In the genomic region with DNA sequence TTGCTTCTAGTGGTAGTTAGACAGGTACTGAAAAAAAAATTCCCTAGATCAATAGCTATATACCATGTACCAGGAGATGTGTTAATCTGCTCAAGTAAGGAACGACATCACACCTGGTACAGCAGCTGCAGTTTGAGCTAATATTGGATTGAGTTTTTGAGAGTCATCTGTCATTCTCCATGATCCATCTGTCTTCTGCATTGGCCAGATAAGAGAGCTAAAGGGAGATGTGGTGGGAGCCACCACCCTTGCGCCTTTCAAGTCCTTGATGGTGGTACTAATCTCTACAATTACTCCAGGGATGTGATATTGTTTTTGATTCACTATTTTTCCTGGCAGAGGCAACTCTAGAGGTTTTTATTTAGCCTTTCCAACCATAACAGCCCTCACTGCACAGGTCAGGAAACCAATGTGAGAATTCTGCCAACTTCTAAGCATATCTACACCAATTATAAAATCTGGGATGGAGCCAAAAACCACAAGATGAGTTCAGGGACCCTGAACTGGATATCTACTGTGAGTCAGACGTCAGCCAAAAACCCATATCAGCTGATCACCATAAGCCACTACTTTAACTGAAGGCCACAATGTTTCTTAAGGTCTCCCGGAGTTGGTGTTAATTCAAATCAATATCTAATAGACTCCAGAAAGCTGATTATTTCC, we compare ENCODE assay signal across 1 mouse cellular context.
TF ChIP-seq lines count a peak whose summit lies in the region.

No protein-coding gene starts in this region.

TF ChIP-seq in MEL, 35 proteins besides CTCF, POLR2A, EP300 and RAD21:
- TF ChIP-seq USF1 (IDR thresholded peaks at IDR 0.05; ENCODE audit: low read depth, low read length) (peak; percentile 57; the same call in 1 of the 2 replicates), ETS1 (IDR thresholded peaks at IDR 0.05; ENCODE audit: low read depth, low read length) (peak; percentile 97), MXI1 (IDR thresholded peaks at IDR 0.05; ENCODE audit: low read depth, low read length) (peak; percentile 72; the same call in 1 of the 2 replicates), TBP (IDR thresholded peaks at IDR 0.05; ENCODE audit: low read depth, low read length) (no peak), MAZ (IDR thresholded peaks at IDR 0.05; ENCODE audit: low read depth, low read length) (no peak), TAL1 (IDR thresholded peaks at IDR 0.05; ENCODE audit: low read length) (peak; percentile 87), ELF1 (IDR thresholded peaks at IDR 0.05; ENCODE audit: low read depth, low read length) (no peak), HCFC1 (IDR thresholded peaks at IDR 0.05; ENCODE audit: low read depth, low read length) (no peak), SIN3A (IDR thresholded peaks at IDR 0.05; ENCODE audit: low read length) (peak; percentile 84; the same call in 1 of the 2 replicates), CHD1 (IDR thresholded peaks at IDR 0.05; ENCODE audit: low read depth, low read length) (no peak), USF2 (IDR thresholded peaks at IDR 0.05; ENCODE audit: borderline replicate concordance in 1 of 2, insufficient read depth in 1 of 2, low read depth in 1 of 2, low read length in 2 of 2) (no peak), E2F4 (IDR thresholded peaks at IDR 0.05; ENCODE audit: borderline replicate concordance, low read depth, low read length) (no peak), GATA1 (IDR thresholded peaks at IDR 0.05; ENCODE audit: low read depth, low read length) (peak; percentile 92), KAT2A (conservative IDR thresholded peaks at IDR 0.05; ENCODE audit: low read depth, low read length) (no peak; the same call in 1 of the 2 replicates), ZNF384 (IDR thresholded peaks at IDR 0.05; ENCODE audit: low read depth, low read length) (no peak), RCOR1 (IDR thresholded peaks at IDR 0.05; ENCODE audit: low read depth, low read length) (peak; percentile 98), MAX (IDR thresholded peaks at IDR 0.05; ENCODE audit: low read length) (0 out of 2 replicates have a peak, but pooled peaks have one; percentile 16), MYB (IDR thresholded peaks at IDR 0.05; ENCODE audit: low read depth, low read length) (peak; percentile 72), ZC3H11A (IDR thresholded peaks at IDR 0.05; ENCODE audit: low read depth, low read length) (no peak), JUND (IDR thresholded peaks at IDR 0.05; ENCODE audit: low read depth, low read length) (0 out of 2 replicates have a peak, but pooled peaks have one; percentile 19), BHLHE40 (IDR thresholded peaks at IDR 0.05; ENCODE audit: borderline replicate concordance, low read depth, low read length) (peak; percentile 56; the same call in 1 of the 2 replicates), ZKSCAN1 (IDR thresholded peaks at IDR 0.05; ENCODE audit: low read depth, low read length) (no peak), ZMIZ1 (IDR thresholded peaks at IDR 0.05; ENCODE audit: low read depth, low read length) (no peak), NRF1 (IDR thresholded peaks at IDR 0.05; ENCODE audit: insufficient read depth, low read depth, low read length, poor library complexity, severe bottlenecking) (no peak), MYC (IDR thresholded peaks at IDR 0.05; ENCODE audit: low read depth, low read length) (0 out of 2 replicates have a peak, but pooled peaks have one; percentile 48), GABPA (IDR thresholded peaks at IDR 0.05; ENCODE audit: low read depth, low read length) (0 out of 2 replicates have a peak, but pooled peaks have one; percentile 20), POLR2AphosphoS5 (IDR thresholded peaks at IDR 0.05; ENCODE audit: borderline replicate concordance, low read depth, low read length) (no peak), TCF12 (IDR thresholded peaks at IDR 0.05; ENCODE audit: low read depth, low read length) (peak; percentile 92), SMC3 (IDR thresholded peaks at IDR 0.05; ENCODE audit: low read depth, low read length) (no peak; the same call in 1 of the 2 replicates), MAFK (IDR thresholded peaks at IDR 0.05; ENCODE audit: borderline replicate concordance, low read depth, low read length) (peak; percentile 86), UBTF (IDR thresholded peaks at IDR 0.05; ENCODE audit: borderline replicate concordance, insufficient read depth, low read depth, low read length) (no peak), POLR2AphosphoS2 (IDR thresholded peaks at IDR 0.05; ENCODE audit: low read length) (peak; percentile 40; the same call in 1 of the 2 replicates), MEF2A (IDR thresholded peaks at IDR 0.05; ENCODE audit: extremely low read depth, insufficient replicate concordance, low read depth, low read length, poor library complexity, severe bottlenecking) (peak; percentile 58; the same call in 1 of the 2 replicates), CHD2 (IDR thresholded peaks at IDR 0.05; ENCODE audit: low read length) (no peak; the same call in 1 of the 2 replicates), NELFE (IDR thresholded peaks at IDR 0.05; ENCODE audit: low read depth, low read length) (no peak)
